8 mouse cellular contexts compared by ENCODE assay signal in the genomic region with DNA sequence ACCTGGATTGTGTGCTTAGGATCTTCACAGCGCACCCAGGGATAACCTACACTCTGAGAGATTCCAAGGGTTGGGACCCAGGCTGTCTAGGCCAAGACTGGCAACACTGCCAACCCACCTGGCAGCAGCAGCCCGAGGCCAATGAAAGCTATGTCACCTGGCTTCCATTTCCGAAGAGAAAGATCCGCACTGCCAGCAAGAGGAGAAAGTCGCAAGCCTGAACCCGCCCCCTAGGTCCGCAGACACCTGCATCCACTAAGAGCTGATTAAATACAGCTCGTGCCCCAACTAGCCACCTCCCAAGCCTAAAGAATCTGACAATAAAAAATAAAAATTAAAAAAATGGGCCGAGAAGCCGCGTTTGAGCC. TPM values are rescaled to one million over a fixed set of nuclear protein-coding genes. Genes with fewer than 3 reads are reported as not detected.
DNase-seq lines count a peak whose midpoint lies in the region; ATAC-seq and TF ChIP-seq lines count a peak whose summit lies in the region.

No protein-coding gene starts in this region.

- H3K27ac ChIP-seq in layer of hippocampus, adult 2 months: peak overlapping the region; percentile 90
- peak overlapping the region; percentile 86 for H3K27ac ChIP-seq in forebrain, embryonic 10.5 days
- H3K27ac ChIP-seq in kidney, embryonic 15.5 days: no peak overlapping the region; the same call in 1 of the 2 replicates
- peak overlapping the region; percentile 95 for H3K27ac ChIP-seq in macrophage

- H3K4me2 ChIP-seq in kidney, embryonic 15.5 days: peak overlapping the region; percentile 86

- no peaks in the 10 kb centered on the region for H3K27me3 ChIP-seq in forebrain, embryonic 10.5 days (ENCODE audit: poor library complexity, severe bottlenecking)
- H3K27me3 ChIP-seq in kidney, embryonic 15.5 days: no peaks in the 10 kb centered on the region

- peaks cover 37% of the 10 kb centered on the region for H3K4me1 ChIP-seq in forebrain, embryonic 10.5 days
- peaks cover 35% of the 10 kb centered on the region for H3K4me1 ChIP-seq in kidney, embryonic 15.5 days

- TF ChIP-seq CTCF in layer of hippocampus, adult 2 months (conservative IDR thresholded peaks at IDR 0.05): no peak

- WGBS in forebrain, embryonic 10.5 days: 4% methylated on average over 11 of the region's 11 CpGs
- 3% methylated on average over 11 of the region's 11 CpGs for WGBS in kidney, embryonic 15.5 days
- 2% methylated on average over 11 of the region's 11 CpGs for WGBS in macrophage (ENCODE audit: missing documents)

- H3K9ac ChIP-seq in kidney, embryonic 15.5 days: peak overlapping the region; percentile 88

- H3K36me3 ChIP-seq in forebrain, embryonic 10.5 days (replicated peaks): peaks cover 10% of the 10 kb centered on the region
- H3K36me3 ChIP-seq in kidney, embryonic 15.5 days: peaks cover 14% of the 10 kb centered on the region
- H3K36me3 ChIP-seq in macrophage (ENCODE audit: inconsistent target): peaks cover 25% of the 10 kb centered on the region; the same call in 1 of the 2 replicates

- peaks cover 43% of the 10 kb centered on the region for H3K79me2 ChIP-seq in macrophage (ENCODE audit: inconsistent target)

- ATAC-seq in kidney, embryonic 15.5 days (replicated peaks; ENCODE audit: low FRiP score): 0 out of 2 replicates have a peak, but pooled peaks have one; percentile 1

- peak overlapping the region; percentile 86 for H3K4me3 ChIP-seq in layer of hippocampus, adult 2 months
- peak overlapping the region; percentile 88 for H3K4me3 ChIP-seq in forebrain, embryonic 10.5 days
- peak overlapping the region; percentile 97 for H3K4me3 ChIP-seq in kidney, embryonic 15.5 days (replicated peaks)
- peak overlapping the region; percentile 91 for H3K4me3 ChIP-seq in macrophage (ENCODE audit: inconsistent target)

- no peak for DNase-seq in layer of hippocampus, adult 2 months (ENCODE audit: low spot score in 2 of 2)
- DNase-seq in layer of hippocampus, adult 9-10 months (ENCODE audit: low spot score): no peak
- DNase-seq in adipocyte (ENCODE audit: low spot score): peak; percentile 24
- no peak for DNase-seq in forebrain, embryonic 10.5 days (ENCODE audit: extremely low spot score, low spot score)
- peak; percentile 23 to 42 for DNase-seq in thymus, postnatal 10 days (ENCODE audit: low spot score in 2 of 2)
- no peak for DNase-seq in ovary, adult 18-20 months (ENCODE audit: low spot score)

- H3K9me3 ChIP-seq in forebrain, embryonic 10.5 days: no peaks in the 10 kb centered on the region
- no peaks in the 10 kb centered on the region for H3K9me3 ChIP-seq in kidney, embryonic 15.5 days (replicated peaks)

RNA-seq across cellular contexts. Expression of a gene that starts 0.5 kb away (rescaled TPM):
- total RNA-seq in layer of hippocampus, adult 2 months (2021): 10 to 100 TPM; 36.9 to 37.6 TPM
- 25.7 and 25.8 TPM in 2 replicates for polyA plus RNA-seq in forebrain, embryonic 10.5 days (2016; fragmentation: Nextera tagmentation; extraction: Ambion mirVana)
- polyA plus RNA-seq in kidney, embryonic 15.5 days (2015; fragmentation: Nextera tagmentation; extraction: Ambion mirVana): 19.7 and 21.0 TPM in 2 replicates
- total RNA-seq in macrophage (2018; cell fraction: chromatin; rRNA removed): 100 to 1,000 TPM in 14 of 26 experiments, 10 to 100 TPM in 12; 24.7 to 267 (median 117) TPM
- total RNA-seq in macrophage (2018; cell fraction: cytosol; rRNA removed): 10 to 100 TPM; 32.5 to 79.3 (median 54.9) TPM
- total RNA-seq in macrophage (2018; cell fraction: nucleus; rRNA removed): 100 to 1,000 TPM in 6 of 26 experiments, 10 to 100 TPM in 20; 22.0 to 164 (median 80.2) TPM
- polyA plus RNA-seq in macrophage (2018): 50.8 to 58.2 TPM (median 53.7 TPM) in 3 replicates

RNA-seq across cellular contexts. Expression of a gene that starts 2.8 kb away (rescaled TPM):
- total RNA-seq in layer of hippocampus, adult 2 months (2021): 1 to 10 TPM; 8.0 to 8.7 TPM
- 39.4 and 41.7 TPM in 2 replicates for polyA plus RNA-seq in forebrain, embryonic 10.5 days (2016; fragmentation: Nextera tagmentation; extraction: Ambion mirVana)
- polyA plus RNA-seq in kidney, embryonic 15.5 days (2015; fragmentation: Nextera tagmentation; extraction: Ambion mirVana): 43.0 and 46.8 TPM in 2 replicates
- 100 to 1,000 TPM in 13 of 26 experiments, 10 to 100 TPM in 13; 40.2 to 199 (median 103) TPM for total RNA-seq in macrophage (2018; cell fraction: chromatin; rRNA removed)
- total RNA-seq in macrophage (2018; cell fraction: cytosol; rRNA removed): 10 to 100 TPM; 35.1 to 55.6 (median 41.7) TPM
- 100 to 1,000 TPM in 8 of 26 experiments, 10 to 100 TPM in 18; 44.8 to 179 (median 72.1) TPM for total RNA-seq in macrophage (2018; cell fraction: nucleus; rRNA removed)
- polyA plus RNA-seq in macrophage (2018): 22.6 to 77.8 TPM (median 52.8 TPM) in 3 replicates

RNA-seq across cellular contexts. Expression of a gene that starts 45.1 kb away (rescaled TPM):
- total RNA-seq in layer of hippocampus, adult 2 months (2021): not detected
- polyA plus RNA-seq in forebrain, embryonic 10.5 days (2016; fragmentation: Nextera tagmentation; extraction: Ambion mirVana): not detected in 2 replicates
- not detected in 2 replicates for polyA plus RNA-seq in kidney, embryonic 15.5 days (2015; fragmentation: Nextera tagmentation; extraction: Ambion mirVana)
- not detected for total RNA-seq in macrophage (2018; cell fraction: chromatin; rRNA removed)
- total RNA-seq in macrophage (2018; cell fraction: cytosol; rRNA removed): not detected
- total RNA-seq in macrophage (2018; cell fraction: nucleus; rRNA removed): not detected
- polyA plus RNA-seq in macrophage (2018): not detected in 3 replicates

Comparison
In these comparisons a context has a peak if more than half of its experiments do, and no peak if none do; other contexts are left out.
1. DNase-seq: peak in adipocyte (single experiment) and thymus, postnatal 10 days (2 of 2); none in layer of hippocampus, adult 2 months (0 of 2), layer of hippocampus, adult 9-10 months (single experiment), forebrain, embryonic 10.5 days (single experiment) and ovary, adult 18-20 months (single experiment).
2. Peak in every context shown above with its lines, with median percentiles within 50 percentile points of each other: H3K4me3 ChIP-seq.